Mouse (Mus musculus) liver, adult 2 months (tissue): ENCODE data around the gene Vps13c.

Source experiments
- CTCF ChIP-seq: fragments of 200-500 bp; IDR thresholded peaks from 2 replicates; pipeline ENCODE4 v1.5.1; 2011; ENCODE audit warnings: low read depth, low read length, control low read depth
- POLR2A ChIP-seq: fragments of 200-500 bp; IDR thresholded peaks from 2 replicates; pipeline ENCODE4 v1.6.1; 2011; ENCODE audit warnings: low read length, control low read depth; ENCODE audit not compliant: insufficient read depth; ENCODE audit errors: extremely low read depth

DNA sequence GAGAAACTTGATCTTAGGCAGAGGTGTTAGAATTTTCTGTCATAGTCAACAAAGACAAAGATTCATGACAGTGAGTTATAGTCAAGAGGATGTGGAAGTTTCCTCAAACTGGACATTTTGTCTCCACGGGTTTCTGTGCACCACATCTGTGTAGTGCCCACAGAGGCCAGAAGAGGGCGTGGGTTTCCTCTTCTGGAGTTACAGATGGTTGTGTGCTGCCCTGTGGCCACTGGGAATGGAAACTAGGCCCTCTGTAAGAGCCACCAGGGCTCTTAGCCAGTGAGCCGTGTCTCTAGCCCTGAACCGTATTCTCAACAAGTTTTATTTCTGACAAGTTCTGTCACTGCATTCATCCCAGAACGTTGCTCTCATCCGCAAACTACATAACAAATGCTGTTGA, 29.7 kb upstream of the Vps13c start:
- TF ChIP-seq CTCF (no peak), POLR2A (no peak)
